Mouse (Mus musculus) ZHBTc4 (cell line): ENCODE results near the gene S1pr4.

Experiments
- DNase-seq: peaks from one replicate; pipeline ENCODE4 v3.0.0-alpha.2; 2011; ENCODE audit warnings: low read depth, low spot score

The S1pr4 gene

GRCm38 (mm10) chr10:81464405-81465264 lies 35.3 kb downstream of the S1pr4 start:
- DNase-seq = peak; percentile 95

DNA sequence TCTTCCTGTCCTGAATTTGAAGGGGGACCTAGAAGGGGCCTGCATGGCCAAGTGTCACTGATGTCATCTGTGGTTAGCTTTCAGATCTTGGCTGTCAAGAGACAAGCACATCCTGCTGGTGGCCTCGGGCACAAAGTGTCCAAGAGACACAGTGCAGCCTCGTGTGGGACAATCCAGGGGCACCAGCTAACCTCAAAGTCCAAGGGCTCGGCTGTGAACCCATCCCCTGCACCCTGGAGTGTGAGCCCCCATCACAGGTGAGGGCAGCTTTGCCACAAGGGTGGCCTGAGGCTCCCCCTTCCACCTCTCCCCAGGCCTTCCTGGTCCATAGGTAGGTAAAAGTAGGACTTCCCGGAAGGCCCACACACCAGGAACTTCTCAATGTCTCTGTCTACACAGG lies 36.4 kb downstream of the S1pr4 start:
- no peak for DNase-seq

DNA sequence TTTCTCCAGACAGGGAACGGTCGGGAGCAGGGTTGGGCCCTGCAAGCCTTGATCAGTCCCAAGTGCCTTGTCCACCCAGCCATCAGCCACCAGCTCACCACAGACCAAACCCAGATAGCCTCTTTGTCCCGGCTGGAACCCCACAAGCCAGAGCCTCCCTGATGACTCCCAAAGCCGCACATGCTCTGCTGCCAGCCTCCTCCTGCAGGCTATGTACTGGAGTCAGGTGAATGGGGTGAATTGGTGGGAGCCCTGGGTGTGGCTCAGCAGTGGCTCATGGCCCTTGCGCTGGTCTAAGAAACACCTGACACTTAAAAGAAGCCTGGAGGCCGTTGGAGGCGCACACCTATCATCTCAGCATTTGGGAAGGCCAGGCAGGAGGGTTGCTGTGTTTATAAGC lies 37.0 kb downstream of the S1pr4 start:
- DNase-seq = no peak

- no peak for DNase-seq
Measured at GRCm38 (mm10) chr10:81462415-81462804, 37.5 kb downstream of the S1pr4 start.

GRCm38 (mm10) chr10:81461673-81462414 lies 38.1 kb downstream of the S1pr4 start:
- peak; percentile 33 for DNase-seq

GRCm38 (mm10) chr10:81460951-81461350 lies 39.0 kb downstream of the S1pr4 start:
- DNase-seq = no peak

GRCm38 (mm10) chr10:81460471-81460870 lies 39.5 kb downstream of the S1pr4 start:
- DNase-seq = no peak

GRCm38 (mm10) chr10:81459399-81459798 lies 40.5 kb downstream of the S1pr4 start:
- DNase-seq = no peak

DNA sequence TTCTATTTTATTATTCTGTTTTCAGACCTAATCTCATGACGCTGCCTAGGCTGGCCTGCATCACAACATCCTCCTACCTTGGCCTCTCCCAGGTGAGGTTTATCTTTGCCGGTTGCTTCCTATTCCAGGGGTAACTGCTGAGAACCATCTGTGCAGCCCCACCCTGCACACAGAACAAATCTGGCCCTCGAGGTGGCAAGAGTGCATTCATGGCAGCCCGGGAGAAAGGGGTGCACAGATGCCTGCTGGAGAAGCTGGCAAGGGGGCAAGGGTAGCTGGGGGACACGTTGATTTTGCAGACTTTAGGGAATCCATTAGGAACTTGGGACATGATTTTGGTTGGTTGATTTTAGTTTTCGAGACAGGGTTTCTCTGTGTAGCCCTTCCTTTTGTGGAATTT lies 41.7 kb downstream of the S1pr4 start:
- no peak for DNase-seq

GRCm38 (mm10) chr10:81457624-81458023 lies 42.3 kb downstream of the S1pr4 start:
- DNase-seq = no peak

GRCm38 (mm10) chr10:81456983-81457563 lies 42.9 kb downstream of the S1pr4 start:
- no peak for DNase-seq

- no peak for DNase-seq
Measured at GRCm38 (mm10) chr10:81455181-81455895, 44.6 kb downstream of the S1pr4 start, which contains the start of gene Nfic. Gene Nfic, minus strand, starts transcription at chr10:81455635.

GRCm38 (mm10) chr10:81454106-81454505 lies 45.8 kb downstream of the S1pr4 start:
- no peak for DNase-seq

GRCm38 (mm10) chr10:81452947-81453288 lies 47.0 kb downstream of the S1pr4 start:
- no peak for DNase-seq

- no peak for DNase-seq
Measured at GRCm38 (mm10) chr10:81452237-81452946, 47.5 kb downstream of the S1pr4 start.

DNA sequence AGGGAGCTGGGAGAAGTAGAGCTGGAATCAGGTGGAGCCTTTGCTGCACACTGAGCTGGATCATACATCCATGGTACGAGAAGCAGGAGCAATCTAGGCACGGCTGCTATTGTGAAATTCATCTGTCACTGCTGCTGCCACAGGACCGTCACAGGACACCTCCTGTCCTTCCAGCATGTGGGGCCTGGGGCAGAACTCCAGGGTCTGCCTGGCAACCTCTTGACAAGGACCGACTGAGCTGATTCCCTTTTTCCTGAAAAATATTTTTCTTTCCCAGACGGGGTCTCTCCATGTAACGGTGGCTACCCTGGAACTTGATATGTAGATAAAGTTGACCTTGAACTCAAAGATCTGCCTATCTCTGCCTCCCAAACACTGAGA lies 48.6 kb downstream of the S1pr4 start:
- no peak for DNase-seq

DNA sequence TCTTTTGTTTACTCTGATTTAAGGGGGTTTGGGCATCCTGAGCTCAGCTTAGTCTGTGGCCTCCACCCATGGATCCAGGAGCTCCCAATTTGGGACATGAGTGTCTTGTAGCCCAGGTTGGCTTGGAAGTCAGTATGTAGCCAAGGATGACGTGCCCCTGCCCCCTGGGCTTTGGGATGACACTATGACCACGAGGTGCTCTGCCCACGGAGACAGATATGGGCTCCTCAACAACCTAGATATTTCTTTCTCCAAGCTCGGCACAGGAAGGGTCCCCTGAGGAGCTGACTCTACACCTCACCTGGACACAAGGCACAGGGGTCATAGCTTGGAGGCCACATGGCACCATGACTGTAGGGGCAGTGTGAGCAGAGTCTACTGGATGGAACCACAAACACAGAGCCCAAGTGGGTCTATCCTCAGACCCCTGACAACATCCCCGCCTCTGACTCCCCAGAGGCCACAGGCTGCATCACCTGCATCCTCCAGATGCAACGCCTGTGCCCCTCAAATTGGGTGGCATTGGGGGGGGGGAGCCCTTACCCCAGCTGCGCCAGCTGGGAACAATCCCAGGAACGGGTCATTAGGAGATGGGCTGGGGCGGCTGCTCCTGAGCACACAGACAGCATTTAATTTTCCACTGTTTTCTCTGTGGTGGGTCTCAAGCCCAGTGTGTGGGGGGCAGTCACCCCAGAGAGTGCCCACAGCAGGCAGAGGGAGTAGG lies 49.1 kb downstream of the S1pr4 start:
- DNase-seq = no peak

DNA sequence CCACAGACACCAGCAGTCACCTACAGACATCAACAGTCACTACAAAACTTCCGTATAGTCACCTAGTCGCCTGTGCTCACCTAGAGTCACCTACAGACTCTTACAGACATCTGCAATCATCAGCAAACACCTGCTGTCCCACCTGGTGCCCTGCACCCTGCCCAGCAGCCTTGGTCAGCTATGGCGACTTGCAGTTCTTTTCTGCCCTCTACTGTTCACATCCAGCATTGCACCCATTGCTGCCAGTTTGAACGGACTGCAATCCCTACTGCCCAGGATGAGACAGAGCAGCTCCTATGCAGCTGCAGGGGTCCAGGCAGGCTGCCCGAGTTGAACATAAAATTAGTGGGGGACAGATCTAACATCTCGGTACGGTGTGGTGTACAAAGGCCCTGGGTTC lies 49.8 kb downstream of the S1pr4 start:
- DNase-seq = peak; percentile 83
